In genomic region chr14:79161741-79162140, GRCm38 (mm10) we compare ENCODE assay signal across 15 mouse cellular contexts.
"Had no signal": no experiment of that assay in that cellular context is flagged by ENCODE, and none has a peak within 500 bp of the region (broad histone marks: within the 10 kb centered on the region; RNA-seq: fewer than 3 reads in every experiment).

No protein-coding gene starts in this region.

- DNase-seq: liver, embryonic 13.5 days; liver, postnatal 0 days; lung, postnatal 14 days; right cerebral cortex, postnatal 14 days; spleen, adult 18-20 months; thymus, adult 18-20 months; thymus, postnatal 14 days; thymus, postnatal 36 days had no signal

- H3K36me3 ChIP-seq: liver, embryonic 15.5 days; lung, embryonic 15.5 days; midbrain, embryonic 12.5 days; midbrain, embryonic 15.5 days had no signal

- H3K4me3 ChIP-seq: liver, embryonic 13.5 days; liver, embryonic 15.5 days; lung, embryonic 15.5 days; megakaryocyte, embryonic 14.5 days; midbrain, embryonic 12.5 days; midbrain, embryonic 15.5 days; neural tube, embryonic 12.5 days had no signal

- H3K4me1 ChIP-seq: liver, embryonic 13.5 days; liver, embryonic 15.5 days; midbrain, embryonic 15.5 days; neural tube, embryonic 12.5 days had no signal

- H3K27me3 ChIP-seq: liver, embryonic 13.5 days; liver, embryonic 15.5 days; lung, embryonic 15.5 days; megakaryocyte, embryonic 14.5 days; midbrain, embryonic 12.5 days; midbrain, embryonic 15.5 days; neural tube, embryonic 12.5 days had no signal

- ATAC-seq: liver, postnatal 0 days; midbrain, embryonic 15.5 days had no signal

- H3K27ac ChIP-seq: liver, embryonic 13.5 days; liver, embryonic 15.5 days; lung, embryonic 15.5 days; macrophage; midbrain, embryonic 12.5 days; midbrain, embryonic 15.5 days; neural tube, embryonic 12.5 days had no signal

- H3K9me3 ChIP-seq: liver, embryonic 13.5 days; liver, embryonic 15.5 days; lung, embryonic 15.5 days; midbrain, embryonic 12.5 days; midbrain, embryonic 15.5 days; neural tube, embryonic 12.5 days had no signal

- H3K4me2 ChIP-seq: liver, embryonic 13.5 days; liver, embryonic 15.5 days; lung, embryonic 15.5 days; midbrain, embryonic 12.5 days; midbrain, embryonic 15.5 days; neural tube, embryonic 12.5 days had no signal

- H3K9ac ChIP-seq: liver, embryonic 13.5 days; liver, embryonic 15.5 days; liver, postnatal 0 days; lung, embryonic 15.5 days; midbrain, embryonic 12.5 days; midbrain, embryonic 15.5 days; neural tube, embryonic 12.5 days had no signal
